Mouse (Mus musculus): ENCODE data around the gene Cacnb2. TPM values are rescaled to one million over a fixed set of nuclear protein-coding genes. Genes with fewer than 3 reads are reported as not detected.

The Cacnb2 gene
- polyA plus RNA-seq (2012; rRNA removed) = 44.7 and 45.1 TPM in 2 replicates

DNA sequence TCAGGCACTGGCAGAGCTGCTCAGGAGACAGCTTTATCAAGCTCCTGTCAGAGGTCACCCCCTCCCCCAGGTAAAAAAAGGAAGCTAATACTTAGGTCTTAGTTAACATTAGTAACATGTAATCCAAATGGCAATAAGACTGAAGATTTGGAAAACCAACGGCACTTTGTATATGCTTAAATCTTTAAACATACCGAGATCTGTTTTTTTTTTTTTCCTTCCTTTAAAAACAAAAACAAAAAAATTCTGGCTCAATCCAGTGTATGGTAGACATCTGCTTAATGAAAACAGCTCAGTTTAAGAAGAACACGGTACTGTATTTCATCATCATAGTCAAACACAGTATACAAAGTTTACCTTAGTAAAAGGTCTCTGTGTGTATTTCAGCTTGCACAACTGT, at the start of gene Cacnb2:
Gene Cacnb2, plus strand, starts transcription at position 301 of the 400 bp plus-strand sequence.
- no peaks in the 10 kb centered on the region for H3K4me1 ChIP-seq (ENCODE audit: control insufficient read depth, insufficient read depth, low read length)
- peak within 1 kb of the TSS; percentile 50 for H3K4me3 ChIP-seq (replicated peaks; ENCODE audit: insufficient read depth, low read depth, low read length)
- TF ChIP-seq CTCF (IDR thresholded peaks at IDR 0.05; ENCODE audit: borderline replicate concordance, insufficient read depth, low read depth, low read length) = no peak
- no peak for TF ChIP-seq POLR2A (IDR thresholded peaks at IDR 0.05; ENCODE audit: borderline replicate concordance, insufficient read depth, low read length)
- WGBS = 89% methylated on average over 3 of the region's 3 CpGs
- DNase-seq = no peak
- H3K27ac ChIP-seq (ENCODE audit: insufficient read depth, low read length) = no peak within 1 kb of the TSS
- H3K27me3 ChIP-seq (ENCODE audit: control insufficient read depth, insufficient read depth, low read length) = no peaks in the 10 kb centered on the region; the same call in 1 of the 2 replicates

DNA sequence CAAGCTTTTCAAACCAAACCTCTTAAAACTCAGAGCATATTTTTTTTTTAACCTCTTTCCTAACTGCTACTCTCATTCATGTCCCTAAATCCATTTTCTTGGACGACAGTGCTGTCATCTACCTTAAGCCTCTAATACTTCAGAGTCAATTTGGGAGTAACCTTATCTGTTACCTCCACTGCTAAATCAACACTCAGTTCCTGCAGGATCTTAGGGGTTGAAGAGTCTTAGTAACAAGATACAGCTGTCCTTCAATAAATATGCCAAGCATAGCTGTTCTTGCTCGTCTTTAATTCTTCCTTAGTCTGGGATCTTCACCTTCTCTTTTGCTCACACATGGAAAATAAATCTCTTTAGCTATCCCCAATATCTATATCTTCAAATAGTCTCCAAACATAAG, 34.9 kb upstream of the Cacnb2 start:
- WGBS = 82% methylated on average over 2 of the region's 2 CpGs
- no peak overlapping the region for H3K4me3 ChIP-seq (replicated peaks; ENCODE audit: insufficient read depth, low read depth, low read length)
- H3K4me1 ChIP-seq (ENCODE audit: control insufficient read depth, insufficient read depth, low read length) = no peaks in the 10 kb centered on the region
- TF ChIP-seq POLR2A (IDR thresholded peaks at IDR 0.05; ENCODE audit: borderline replicate concordance, insufficient read depth, low read length) = no peak
- no peak for TF ChIP-seq CTCF (IDR thresholded peaks at IDR 0.05; ENCODE audit: borderline replicate concordance, insufficient read depth, low read depth, low read length)
- no peak for DNase-seq
- H3K27ac ChIP-seq (ENCODE audit: insufficient read depth, low read length) = no peak overlapping the region
- no peaks in the 10 kb centered on the region for H3K27me3 ChIP-seq (ENCODE audit: control insufficient read depth, insufficient read depth, low read length)

DNA sequence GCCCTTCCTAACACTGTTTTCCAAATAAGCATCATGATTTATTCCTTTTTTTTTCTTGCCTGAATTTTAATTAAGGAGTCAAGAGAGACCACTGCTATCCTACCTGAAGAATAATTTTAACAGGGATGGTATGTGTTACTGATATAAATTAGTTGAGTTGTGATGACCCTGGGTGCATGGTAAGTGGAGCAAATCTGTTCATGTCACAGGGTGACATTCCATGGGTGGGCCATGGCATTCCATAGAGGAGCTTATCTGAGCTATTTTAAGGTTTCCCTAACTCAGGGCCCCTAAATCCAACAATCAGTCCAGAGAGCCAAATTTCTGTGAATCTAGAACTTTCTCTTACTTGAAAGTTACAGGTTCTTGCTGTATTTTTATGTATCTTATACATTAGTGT, 31.6 kb upstream of the Cacnb2 start:
- no peak overlapping the region for H3K27ac ChIP-seq (ENCODE audit: insufficient read depth, low read length)
- H3K27me3 ChIP-seq (ENCODE audit: control insufficient read depth, insufficient read depth, low read length) = no peaks in the 10 kb centered on the region; the same call in 1 of the 2 replicates
- no peak overlapping the region for H3K4me3 ChIP-seq (replicated peaks; ENCODE audit: insufficient read depth, low read depth, low read length)
- TF ChIP-seq POLR2A (IDR thresholded peaks at IDR 0.05; ENCODE audit: borderline replicate concordance, insufficient read depth, low read length) = no peak
- no peak for TF ChIP-seq CTCF (IDR thresholded peaks at IDR 0.05; ENCODE audit: borderline replicate concordance, insufficient read depth, low read depth, low read length)
- H3K4me1 ChIP-seq (ENCODE audit: control insufficient read depth, insufficient read depth, low read length) = no peaks in the 10 kb centered on the region
- DNase-seq = no peak

DNA sequence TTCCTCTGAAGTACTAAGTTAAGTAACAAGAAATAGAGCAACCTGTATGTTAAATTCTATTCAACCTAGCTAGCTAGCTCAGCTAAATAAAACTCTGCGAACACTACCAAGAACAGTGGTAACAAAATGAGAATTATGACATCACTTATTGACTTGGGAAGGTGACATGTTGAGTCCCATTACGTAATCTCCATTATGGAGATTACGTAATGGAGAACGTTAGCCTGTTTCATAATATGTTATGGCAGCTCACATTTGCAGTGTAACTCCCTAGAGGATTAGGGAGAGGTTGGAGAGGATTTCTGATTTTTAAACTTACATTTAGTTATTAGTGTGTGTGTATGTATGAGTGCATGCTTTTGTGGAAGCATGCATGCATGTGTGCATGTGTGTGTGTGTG, 13.3 kb upstream of the Cacnb2 start:
- TF ChIP-seq CTCF (IDR thresholded peaks at IDR 0.05; ENCODE audit: borderline replicate concordance, insufficient read depth, low read depth, low read length) (no peak), POLR2A (IDR thresholded peaks at IDR 0.05; ENCODE audit: borderline replicate concordance, insufficient read depth, low read length) (no peak)
- 83% methylated on average over 4 of the region's 4 CpGs for WGBS
- no peak for DNase-seq
- no peak overlapping the region for H3K4me3 ChIP-seq (replicated peaks; ENCODE audit: insufficient read depth, low read depth, low read length)
- no peaks in the 10 kb centered on the region for H3K4me1 ChIP-seq (ENCODE audit: control insufficient read depth, insufficient read depth, low read length)
- no peaks in the 10 kb centered on the region for H3K27me3 ChIP-seq (ENCODE audit: control insufficient read depth, insufficient read depth, low read length)
- H3K27ac ChIP-seq (ENCODE audit: insufficient read depth, low read length) = no peak overlapping the region

DNA sequence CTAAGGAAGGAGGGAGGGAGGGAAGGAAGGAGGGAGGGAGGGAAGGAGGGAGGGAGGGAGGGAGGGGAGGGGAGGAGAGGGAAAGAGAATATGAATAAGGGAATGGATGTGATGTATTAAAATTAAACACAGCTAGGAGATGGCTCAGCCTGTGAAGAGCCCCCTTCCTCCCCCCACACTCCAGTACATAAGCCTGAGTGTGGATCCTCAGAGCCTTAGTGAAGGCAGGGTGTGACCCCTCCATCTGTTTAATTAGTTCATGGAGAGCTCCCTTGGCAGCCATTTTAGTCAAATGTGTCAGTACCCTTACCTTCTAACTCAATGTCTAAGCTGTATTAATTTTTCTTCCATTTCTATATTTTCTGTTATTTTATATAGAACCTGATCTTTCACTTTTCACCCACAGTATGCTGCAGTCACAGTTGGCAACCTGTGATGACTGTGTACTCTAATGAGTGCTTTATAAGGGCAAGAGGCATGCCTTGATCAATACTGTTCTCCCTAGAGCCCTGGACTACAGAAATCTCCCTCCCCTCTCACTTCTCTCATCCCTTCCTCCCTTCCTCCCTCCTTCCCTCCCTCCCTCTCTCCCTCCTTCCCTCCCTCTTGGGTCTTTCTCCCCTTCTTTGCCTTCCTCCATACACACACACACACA, 4.9 kb upstream of the Cacnb2 start:
- Histone ChIP-seq H3K4me1 (ENCODE audit: control insufficient read depth, insufficient read depth, low read length) (no peaks in the 10 kb centered on the region), H3K4me3 (replicated peaks; ENCODE audit: insufficient read depth, low read depth, low read length) (no peak overlapping the region), H3K27me3 (ENCODE audit: control insufficient read depth, insufficient read depth, low read length) (no peaks in the 10 kb centered on the region), H3K27ac (ENCODE audit: insufficient read depth, low read length) (no peak overlapping the region)
- TF ChIP-seq POLR2A (IDR thresholded peaks at IDR 0.05; ENCODE audit: borderline replicate concordance, insufficient read depth, low read length) = no peak
- no peak for TF ChIP-seq CTCF (IDR thresholded peaks at IDR 0.05; ENCODE audit: borderline replicate concordance, insufficient read depth, low read depth, low read length)
- no peak for DNase-seq

DNA sequence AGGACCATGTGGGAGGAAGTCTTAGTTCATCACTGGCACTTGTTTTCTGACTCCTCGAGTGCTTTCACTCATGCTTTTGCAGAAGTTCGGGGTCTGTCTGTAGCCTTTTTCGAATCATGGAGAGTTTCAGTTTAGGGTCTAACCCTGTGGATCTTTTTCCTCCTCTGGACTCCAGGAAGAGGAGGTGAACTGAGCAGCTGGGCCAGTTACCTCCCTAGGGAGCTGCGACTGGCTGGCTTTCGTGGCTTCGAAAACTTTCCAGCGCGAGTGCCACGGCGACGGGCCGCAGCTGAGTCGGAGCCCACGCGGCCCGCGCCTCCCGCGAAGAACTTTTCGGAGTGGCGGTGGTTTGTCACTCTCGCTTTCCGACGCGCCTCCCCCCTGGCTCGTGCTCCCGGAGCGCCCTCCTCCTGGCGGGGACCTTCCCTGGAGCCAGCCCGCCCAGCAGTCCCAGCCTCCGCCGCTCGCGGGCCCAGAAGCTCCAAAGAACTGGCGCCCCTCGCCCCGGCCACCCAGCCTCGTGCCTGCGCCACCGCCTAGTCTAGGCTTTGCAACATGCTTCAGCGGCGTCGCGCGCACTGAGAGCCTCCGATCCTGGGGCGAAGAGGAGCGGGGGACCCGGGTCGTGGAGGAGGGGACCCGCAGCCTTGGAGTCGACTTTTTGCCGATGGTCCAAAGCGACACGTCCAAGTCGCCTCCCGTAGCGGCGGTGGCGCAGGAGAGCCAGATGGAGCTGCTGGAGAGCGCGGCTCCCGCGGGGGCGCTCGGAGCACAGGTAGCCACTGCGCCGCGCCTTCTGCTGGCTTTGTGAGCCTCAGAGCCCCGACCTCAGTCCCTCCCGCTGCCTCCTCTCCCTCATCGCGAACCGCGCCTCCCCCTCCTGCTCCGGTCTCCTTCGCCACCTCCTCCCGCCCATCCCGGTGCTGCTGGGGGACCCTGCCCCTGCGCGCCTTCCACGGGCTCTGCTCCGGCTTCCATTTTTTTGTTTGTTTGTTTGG, 1.2 kb downstream of the Cacnb2 start:
- Histone ChIP-seq H3K27me3 (ENCODE audit: control insufficient read depth, insufficient read depth, low read length) (no peaks in the 10 kb centered on the region; the same call in 1 of the 2 replicates), H3K4me1 (ENCODE audit: control insufficient read depth, insufficient read depth, low read length) (no peaks in the 10 kb centered on the region), H3K27ac (ENCODE audit: insufficient read depth, low read length) (no peak overlapping the region), H3K4me3 (replicated peaks; ENCODE audit: insufficient read depth, low read depth, low read length) (peak overlapping the region; percentile 50)
- TF ChIP-seq CTCF (IDR thresholded peaks at IDR 0.05; ENCODE audit: borderline replicate concordance, insufficient read depth, low read depth, low read length) (no peak), POLR2A (IDR thresholded peaks at IDR 0.05; ENCODE audit: borderline replicate concordance, insufficient read depth, low read length) (no peak)
- under 1% methylated on average over 83 of the region's 83 CpGs for WGBS
- peak; percentile 39 to 40 for DNase-seq

DNA sequence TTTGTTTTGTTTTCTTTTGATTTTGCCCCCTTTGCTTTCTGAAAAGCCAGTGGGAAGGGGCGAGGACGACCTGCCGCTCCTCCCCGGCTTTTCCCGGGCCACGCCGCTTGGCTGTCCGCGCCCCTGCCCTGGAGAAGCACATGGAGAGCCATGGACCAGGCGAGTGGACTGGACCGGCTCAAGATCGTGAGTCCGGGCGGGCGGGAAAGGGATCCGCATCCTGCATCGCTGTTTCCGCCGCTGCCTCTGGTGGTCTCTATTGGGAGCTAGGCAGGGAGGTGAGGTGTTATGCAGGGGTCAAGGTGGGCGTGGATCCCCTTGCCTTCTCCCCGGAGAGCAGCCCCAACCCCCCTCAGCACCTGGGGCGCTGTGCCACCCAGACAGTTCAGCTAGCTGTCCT, 1.9 kb downstream of the Cacnb2 start:
- Histone ChIP-seq H3K27ac (ENCODE audit: insufficient read depth, low read length) (no peak overlapping the region), H3K27me3 (ENCODE audit: control insufficient read depth, insufficient read depth, low read length) (no peaks in the 10 kb centered on the region; the same call in 1 of the 2 replicates), H3K4me3 (replicated peaks; ENCODE audit: insufficient read depth, low read depth, low read length) (peak overlapping the region; percentile 50), H3K4me1 (ENCODE audit: control insufficient read depth, insufficient read depth, low read length) (no peaks in the 10 kb centered on the region)
- WGBS = under 1% methylated on average over 22 of the region's 22 CpGs
- TF ChIP-seq POLR2A (IDR thresholded peaks at IDR 0.05; ENCODE audit: borderline replicate concordance, insufficient read depth, low read length) = no peak
- TF ChIP-seq CTCF (IDR thresholded peaks at IDR 0.05; ENCODE audit: borderline replicate concordance, insufficient read depth, low read depth, low read length) = no peak
- peak; percentile 7 to 28 for DNase-seq

Data from cerebellum, adult 2 months (tissue).